Mouse (Mus musculus) layer of hippocampus, adult 8-10 months (tissue): ENCODE measurements around the gene Camta2. TPM values are rescaled to one million over a fixed set of nuclear protein-coding genes. Genes with fewer than 3 reads are reported as not detected.
A peak's percentile ranks its signal among the peaks of the same experiment; 100 is the strongest.

ENCODE experiments used
- DNase-seq, 2 experiments: peaks; one replicate each; pipeline ENCODE4 v3.0.0; 2022; ENCODE audit warnings: low spot score in 2 of 2
- total RNA-seq, 4 experiments: library from RNA; stranded (reverse); gene quantifications; 2 replicates each; pipeline ENCODE4 v1.2.4; 2022

Gene Camta2
- total RNA-seq, 4 experiments from 2014 or later: 291 to 332 (median 307) TPM

GRCm38 (mm10) chr11:70664741-70665140, 23.2 kb downstream of the Camta2 start:
- no peak for DNase-seq

DNA sequence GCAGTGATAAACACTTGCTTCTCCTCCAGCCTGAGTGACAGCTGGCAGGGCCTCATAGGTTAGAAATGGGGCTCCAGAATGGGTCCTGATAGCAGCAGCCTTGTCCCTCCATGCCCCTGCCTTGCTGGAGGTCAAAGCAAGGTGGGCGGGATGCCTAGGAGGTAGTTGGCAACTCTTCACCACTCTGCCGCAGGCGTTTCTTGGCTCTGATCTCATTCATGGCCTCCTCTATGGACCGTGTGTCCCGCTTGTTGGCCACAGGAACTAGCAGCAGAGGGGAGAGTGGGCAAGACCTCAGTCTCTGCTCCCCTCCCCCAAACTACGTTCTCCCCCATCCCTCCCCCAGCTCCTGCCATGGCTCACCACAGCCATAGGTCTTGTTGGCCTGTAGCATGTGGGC, 23.9 kb downstream of the Camta2 start:
- DNase-seq: no peak

- DNase-seq: no peak
These were observed 24.8 kb downstream of the Camta2 start for GRCm38 (mm10) chr11:70663101-70663500.

GRCm38 (mm10) chr11:70660571-70660970, 27.3 kb downstream of the Camta2 start:
- DNase-seq: no peak

DNA sequence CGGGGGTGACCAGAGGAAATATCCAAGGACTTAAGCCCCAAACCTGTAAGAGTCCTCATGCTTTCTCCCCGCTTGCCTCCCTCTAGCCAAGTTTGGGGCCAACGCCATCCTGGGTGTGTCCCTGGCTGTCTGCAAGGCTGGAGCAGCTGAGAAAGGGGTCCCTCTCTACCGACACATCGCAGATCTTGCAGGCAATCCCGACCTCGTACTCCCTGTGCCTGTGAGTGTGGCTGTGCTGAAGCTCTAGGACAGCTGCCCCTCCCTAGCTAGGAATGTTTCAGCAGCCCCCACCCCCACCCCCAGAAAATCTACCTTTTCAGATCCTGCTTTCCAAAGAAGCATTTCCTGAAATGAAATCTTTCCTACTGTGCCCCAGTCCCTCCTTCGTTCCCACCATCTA, 29.0 kb downstream of the Camta2 start:
- DNase-seq: no peak

DNA sequence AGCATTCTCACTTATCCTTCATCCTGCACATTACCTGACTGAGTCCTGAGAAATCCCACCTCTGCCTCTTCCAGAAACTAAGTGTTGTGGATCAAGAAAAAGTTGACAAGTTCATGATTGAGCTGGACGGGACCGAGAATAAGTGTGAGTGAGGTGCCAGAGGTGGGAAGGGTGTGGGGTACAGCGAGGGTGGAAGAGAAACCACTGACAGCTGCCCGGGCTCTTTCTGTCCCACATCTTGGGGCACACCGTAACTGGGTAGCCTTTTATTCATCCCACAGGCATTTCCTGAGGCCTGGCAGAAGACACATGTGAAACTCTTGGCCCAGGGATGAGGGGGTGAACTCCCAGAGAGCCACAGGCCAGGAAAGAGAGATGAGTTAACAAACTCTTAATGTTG, 29.4 kb downstream of the Camta2 start:
- DNase-seq: no peak

GRCm38 (mm10) chr11:70657991-70658390, 29.9 kb downstream of the Camta2 start:
- no peak for DNase-seq

DNA sequence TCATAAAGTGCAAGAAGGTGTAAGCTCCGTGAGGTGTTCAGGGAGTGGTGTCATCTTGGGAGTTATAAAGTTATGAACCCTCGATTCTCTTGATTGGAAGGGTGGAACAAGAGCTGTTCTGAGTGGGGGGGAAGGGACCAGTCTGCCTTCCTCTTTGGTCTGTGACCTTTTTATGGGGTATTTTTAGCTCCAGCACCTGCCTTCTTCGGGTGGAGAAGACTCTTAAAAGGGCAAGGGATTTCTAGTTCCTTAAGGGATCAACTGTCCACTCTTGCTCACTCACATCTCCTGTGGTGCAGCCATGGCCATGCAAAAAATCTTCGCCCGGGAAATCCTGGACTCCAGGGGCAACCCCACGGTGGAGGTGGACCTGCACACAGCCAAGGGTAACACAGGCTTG, 30.3 kb downstream of the Camta2 start:
- DNase-seq: no peak

GRCm38 (mm10) chr11:70656964-70657363, 30.9 kb downstream of the Camta2 start, which contains the start of gene Eno3:
TSS of gene Eno3 (plus strand) at chr11:70657202.
- no peak for DNase-seq

- no peak for DNase-seq
These were observed 31.4 kb downstream of the Camta2 start for GRCm38 (mm10) chr11:70656456-70656927.

DNA sequence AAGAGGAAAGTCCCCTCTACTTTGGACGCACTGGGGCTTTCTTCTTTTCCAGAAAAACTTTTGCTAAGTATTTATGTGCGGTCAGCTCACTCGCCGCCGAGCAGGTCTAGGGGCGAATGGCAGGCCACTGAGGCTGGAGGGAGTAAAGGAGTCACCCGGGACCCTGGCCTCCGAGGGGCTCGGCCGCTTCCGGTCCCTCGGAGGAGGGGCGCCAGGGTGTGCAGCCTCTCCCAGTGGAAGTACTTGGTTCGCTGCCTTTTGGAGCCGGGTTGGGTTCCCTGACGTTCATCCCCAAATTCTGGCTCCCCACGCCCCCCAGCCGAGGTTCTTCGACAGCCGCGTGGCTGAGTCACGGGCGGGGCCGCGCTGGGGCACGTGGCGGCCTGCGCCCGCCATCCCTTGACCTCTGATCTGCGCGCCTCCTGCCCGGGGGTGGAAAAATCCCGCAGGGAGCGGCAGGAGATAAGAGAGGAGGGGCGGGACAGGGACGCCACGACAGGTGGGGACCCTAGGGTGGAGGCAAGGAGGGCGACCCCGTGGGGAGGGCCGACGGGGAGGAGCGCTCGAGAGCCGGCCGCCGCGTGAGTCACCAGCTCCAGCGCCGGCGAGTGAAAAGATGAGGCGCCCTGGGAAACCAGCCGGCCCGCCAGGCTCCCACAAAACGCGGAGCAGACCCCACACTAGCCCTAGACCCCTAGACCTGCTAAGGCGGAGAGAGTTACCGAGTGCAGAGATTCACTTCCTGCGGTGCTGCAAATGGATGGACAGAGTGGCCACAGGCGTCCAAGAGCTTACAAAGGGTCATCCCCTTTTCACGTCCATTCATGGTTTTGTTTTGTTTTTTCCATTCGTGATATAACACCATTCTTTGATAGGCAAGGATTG, 32.1 kb downstream of the Camta2 start:
- no peak for DNase-seq

- peak in 1 of 2 experiments; percentile 57 for DNase-seq
These were observed 32.9 kb downstream of the Camta2 start for GRCm38 (mm10) chr11:70654923-70655570.

- peak; percentile 33 to 65 for DNase-seq
These were observed 33.5 kb downstream of the Camta2 start, which contains the start of gene Pfn1 for GRCm38 (mm10) chr11:70654198-70654922. TSS of gene Pfn1 (minus strand) at chr11:70654644.

DNA sequence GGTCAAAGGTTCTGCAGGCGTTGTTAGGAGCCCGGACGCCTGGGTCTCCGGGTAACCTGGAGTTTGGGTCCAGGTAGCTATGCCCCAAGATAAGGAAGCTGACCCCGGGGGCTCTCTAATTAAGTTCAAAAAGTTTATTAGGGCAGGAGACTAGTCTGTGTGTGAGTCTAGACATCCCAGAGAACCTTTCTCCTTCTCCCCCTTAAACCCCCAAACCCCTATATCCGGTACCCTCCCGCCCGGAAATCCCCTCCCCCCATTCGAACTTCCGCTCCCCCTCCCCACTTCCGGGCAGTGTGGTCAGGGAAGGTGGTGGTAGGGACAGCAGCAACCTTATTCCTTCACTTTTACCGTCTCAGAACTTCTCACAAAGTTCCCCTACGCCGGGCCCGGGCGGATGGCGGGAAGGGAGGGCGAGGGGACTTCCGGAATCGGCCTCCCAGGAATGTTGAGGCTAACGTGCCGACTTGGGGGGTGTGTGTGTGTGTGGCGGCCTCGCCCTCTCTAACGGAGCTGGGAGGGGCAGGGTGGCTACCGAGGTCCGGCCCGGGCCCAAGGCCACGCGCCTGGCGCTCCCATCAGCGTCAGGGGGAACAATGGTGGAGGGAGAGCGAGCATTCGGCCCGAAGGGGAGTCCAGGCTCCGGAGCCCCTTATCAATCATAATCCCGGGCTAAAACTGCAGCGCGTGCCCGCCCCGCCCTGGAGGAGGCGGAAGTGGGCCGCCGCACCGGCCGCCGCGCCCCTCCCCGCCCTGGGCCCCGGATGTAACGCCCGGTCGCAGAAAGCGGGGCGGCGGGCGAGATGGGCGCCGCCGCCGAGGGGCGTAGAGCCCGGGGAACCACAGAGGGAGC, 34.3 kb downstream of the Camta2 start:
- peak; percentile 3 to 7 for DNase-seq

GRCm38 (mm10) chr11:70652884-70653344, 35.0 kb downstream of the Camta2 start:
- DNase-seq: peak in 1 of 2 experiments; percentile 1

GRCm38 (mm10) chr11:70652029-70652883, 35.6 kb downstream of the Camta2 start:
- DNase-seq: peak in 1 of 2 experiments; percentile 2

GRCm38 (mm10) chr11:70651391-70651790, 36.5 kb downstream of the Camta2 start:
- DNase-seq: peak in 1 of 2 experiments; percentile 2

DNA sequence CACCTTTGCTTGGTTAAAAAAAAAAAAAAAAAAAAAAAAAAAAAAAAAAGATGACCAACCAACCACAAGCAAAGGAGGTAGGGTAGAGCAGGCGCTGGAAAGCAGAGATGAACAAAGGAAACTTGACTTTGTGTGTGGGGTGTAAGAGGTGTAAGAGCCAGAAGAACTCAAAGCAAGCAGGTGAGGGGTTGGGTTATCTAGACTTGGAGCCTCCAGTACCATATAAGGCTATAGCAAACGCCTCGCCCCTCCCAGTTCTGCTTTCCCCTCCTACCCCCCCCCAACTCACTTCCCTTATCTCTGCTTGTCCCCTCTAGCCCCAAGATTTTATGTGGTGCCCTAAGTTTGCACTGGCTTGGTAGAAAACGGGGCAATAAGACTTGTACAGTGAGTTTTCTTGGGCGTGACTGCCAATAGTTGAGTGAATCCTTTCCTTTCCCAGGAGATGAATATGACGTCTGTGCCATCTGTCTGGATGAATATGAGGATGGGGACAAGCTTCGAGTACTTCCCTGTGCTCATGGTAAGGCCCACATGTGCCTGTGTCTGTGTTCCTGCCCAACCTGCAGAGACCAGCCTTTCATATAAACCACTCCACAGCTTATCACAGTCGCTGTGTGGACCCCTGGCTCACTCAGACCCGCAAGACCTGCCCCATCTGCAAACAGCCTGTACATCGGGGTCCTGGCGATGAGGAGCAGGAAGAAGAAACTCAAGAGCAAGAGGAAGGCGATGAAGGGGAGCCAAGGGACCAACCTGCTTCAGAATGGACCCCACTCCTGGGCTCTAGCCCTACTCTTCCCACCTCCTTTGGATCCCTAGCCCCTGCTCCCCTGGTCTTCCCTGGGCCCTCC, 37.4 kb downstream of the Camta2 start:
- DNase-seq: peak; percentile 7 to 16
